Mouse (Mus musculus): ENCODE results near the gene 4933406M09Rik.

The 4933406M09Rik gene

DNA sequence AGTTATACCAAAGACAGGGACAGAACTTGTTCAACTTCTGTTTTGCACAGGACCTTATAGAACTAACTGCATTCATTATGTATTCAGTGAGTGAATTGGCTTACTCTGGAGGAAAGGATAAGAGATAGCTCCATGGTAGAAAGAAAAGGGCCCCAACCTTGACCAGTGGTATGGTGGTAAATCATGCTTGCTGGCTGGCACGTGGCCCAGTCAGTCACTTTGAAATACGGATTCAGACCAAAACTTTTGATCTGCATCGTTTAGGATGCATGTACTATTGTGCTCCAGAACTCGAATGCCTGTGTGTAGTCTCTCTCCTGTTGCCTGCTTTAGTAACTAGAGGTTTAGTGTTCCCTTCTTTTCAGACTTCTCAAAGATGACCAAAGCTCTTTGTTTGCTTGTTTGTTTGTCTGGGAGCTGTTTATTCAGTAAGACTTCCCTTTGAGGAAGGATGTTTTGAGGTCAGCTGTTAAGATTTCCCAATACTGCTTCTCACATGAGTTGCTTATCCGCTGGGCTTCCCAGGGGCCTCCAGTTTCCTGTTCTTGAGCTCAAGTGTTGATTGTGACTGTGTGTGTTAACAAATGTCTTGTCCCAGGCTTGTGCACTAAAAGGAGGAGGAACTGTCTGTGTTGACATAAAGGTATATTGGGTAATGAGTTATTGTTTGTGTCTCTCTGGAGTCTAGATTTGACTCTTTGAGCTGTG is 34.2 kb downstream of the 4933406M09Rik start:
- no peak for ATAC-seq (ENCODE audit: insufficient number of reproducible peaks, low FRiP score, low TSS enrichment)

DNA sequence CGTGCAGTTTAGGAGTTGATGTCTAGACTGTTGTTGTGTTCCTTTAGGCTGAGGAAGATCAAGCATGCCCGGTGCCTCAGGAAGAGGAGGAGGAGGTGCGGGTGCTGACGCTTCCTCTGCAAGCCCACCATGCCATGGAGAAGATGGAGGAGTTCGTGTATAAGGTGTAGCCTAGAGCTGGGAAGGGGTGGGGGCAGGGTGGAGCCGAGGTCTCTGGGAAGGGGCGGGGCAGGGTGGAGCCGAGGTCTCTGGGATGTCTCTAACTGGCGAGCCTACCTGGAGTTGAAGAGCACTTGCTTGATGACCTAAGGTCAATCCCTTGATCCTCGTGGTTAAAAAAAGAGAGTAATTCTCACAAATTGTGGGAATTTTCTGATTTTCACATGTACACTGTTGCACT is 38.2 kb downstream of the 4933406M09Rik start:
- ATAC-seq (ENCODE audit: insufficient number of reproducible peaks, low FRiP score, low TSS enrichment) = no peak

DNA sequence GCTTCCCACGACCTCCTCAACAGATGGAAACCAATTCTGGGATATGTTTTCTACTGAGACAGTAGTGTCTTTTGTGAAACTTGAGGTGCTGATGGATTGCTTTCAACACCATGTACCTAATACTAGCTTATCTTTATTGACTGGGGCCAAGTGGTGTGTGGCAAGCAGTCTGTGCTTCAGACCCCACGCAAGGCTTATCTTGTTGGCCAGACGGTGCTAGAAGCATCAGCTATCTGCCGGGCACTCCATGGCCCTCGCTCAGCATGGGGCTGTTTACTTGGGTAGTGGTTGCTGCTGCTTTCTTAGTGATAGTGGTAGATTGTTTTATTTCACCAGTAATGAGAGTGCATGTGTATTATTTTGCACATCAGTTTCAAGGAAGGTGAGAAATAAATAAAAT is 40.5 kb downstream of the 4933406M09Rik start:
- no peak for ATAC-seq (ENCODE audit: insufficient number of reproducible peaks, low FRiP score, low TSS enrichment)

DNA sequence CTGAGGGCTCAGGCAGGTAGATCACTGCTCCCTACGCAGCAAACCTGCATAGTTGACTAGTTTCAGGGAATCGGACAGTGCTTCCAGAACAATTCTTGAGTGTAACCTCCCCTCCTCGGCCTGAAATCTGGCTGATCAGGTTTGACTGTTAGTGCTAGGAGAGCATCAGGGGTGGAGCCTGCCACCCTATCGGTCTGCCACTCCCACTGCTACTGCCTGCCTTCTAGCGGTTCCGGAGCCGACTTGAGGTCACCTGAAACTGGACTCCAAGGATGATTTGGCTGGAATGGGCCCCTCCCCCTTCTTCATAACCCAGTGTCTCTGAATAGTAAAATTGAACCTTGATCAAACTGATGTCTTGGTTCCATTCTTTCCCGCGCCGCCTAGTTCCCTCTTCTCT is 47.3 kb downstream of the 4933406M09Rik start:
- no peak for ATAC-seq (ENCODE audit: insufficient number of reproducible peaks, low FRiP score, low TSS enrichment)

DNA sequence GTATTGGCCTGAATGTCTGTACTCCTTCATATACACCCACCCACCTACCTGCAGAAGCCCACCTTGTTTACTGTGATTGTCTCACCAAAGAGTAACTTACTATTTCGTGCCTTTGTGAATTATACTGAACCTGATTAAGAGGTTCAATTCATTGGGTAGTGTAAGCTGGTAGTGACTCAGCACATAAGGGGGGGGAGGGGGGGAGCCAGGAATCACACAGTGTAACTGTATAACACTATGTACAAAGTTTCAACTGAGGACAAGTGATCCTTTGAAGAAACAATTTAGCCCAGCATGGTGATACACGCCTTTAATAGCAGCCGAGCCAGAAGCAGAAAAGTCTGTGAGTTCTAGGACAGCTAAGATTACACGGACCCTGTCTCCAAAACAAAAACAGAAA is 47.7 kb downstream of the 4933406M09Rik start:
- no peak for ATAC-seq (ENCODE audit: insufficient number of reproducible peaks, low FRiP score, low TSS enrichment)

DNA sequence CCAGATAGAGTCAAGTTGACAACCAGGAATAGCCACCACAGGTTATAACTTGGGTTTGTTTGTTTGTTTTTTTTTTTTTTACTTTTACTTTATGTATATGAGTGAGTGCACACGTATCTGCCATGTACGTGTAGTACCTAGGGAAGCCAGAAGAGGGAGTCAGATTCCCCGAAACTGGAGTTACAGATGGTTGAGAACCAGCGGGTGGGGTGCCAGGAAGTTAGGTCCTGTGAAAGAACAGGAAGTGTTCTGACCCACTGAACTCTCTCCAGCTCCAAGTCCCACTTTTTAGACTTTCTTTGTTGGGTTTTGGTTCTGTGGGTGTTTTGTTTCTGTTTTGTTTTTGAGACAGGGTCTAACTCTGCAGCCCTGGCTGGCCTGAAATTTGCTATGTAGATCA is 49.7 kb downstream of the 4933406M09Rik start:
- no peak for ATAC-seq (ENCODE audit: insufficient number of reproducible peaks, low FRiP score, low TSS enrichment)

DNA sequence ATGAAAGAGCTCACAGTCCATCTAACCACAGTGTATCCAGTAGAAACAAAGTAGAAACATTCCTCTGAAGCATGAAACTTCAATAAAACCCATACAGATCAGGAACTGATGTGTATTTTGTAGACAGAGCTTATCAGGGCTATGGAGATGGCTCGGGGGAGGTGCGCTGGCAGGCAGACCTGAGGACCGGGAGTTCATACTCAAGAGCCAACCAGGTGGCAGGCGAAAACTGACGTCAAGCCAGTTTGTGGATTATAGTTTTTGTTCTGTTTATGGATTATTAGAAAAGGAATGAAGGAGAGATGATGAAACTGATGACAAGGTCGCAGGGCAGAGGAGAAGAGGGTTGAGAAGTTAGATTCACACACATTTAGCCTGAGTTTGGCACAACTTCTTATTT is 54.7 kb downstream of the 4933406M09Rik start:
- ATAC-seq (ENCODE audit: insufficient number of reproducible peaks, low FRiP score, low TSS enrichment) = no peak
